Mouse (Mus musculus) midbrain, embryonic 13.5 days (tissue): ENCODE data around the gene 1700069L16Rik. TPM values are rescaled to one million over a fixed set of nuclear protein-coding genes. Genes with fewer than 3 reads are reported as not detected.

ENCODE experiments used
- ATAC-seq: fragments of 200-750 bp; cut with Nextera tagmentation; 2 replicates; pipeline ENCODE4 v1.8.0; 2017; ENCODE audit warnings: mild to moderate bottlenecking, moderate TSS enrichment, moderate library complexity
- H3K27ac ChIP-seq: fragments of 300-500 bp; sonication (generic); 2 replicates; pipeline ENCODE4 v1.5.1; 2015; ENCODE audit warnings: inconsistent platforms, mild to moderate bottlenecking, moderate library complexity
- H3K27me3 ChIP-seq: fragments of 300-500 bp; sonication (generic); 2 replicates; pipeline ENCODE4 v1.6.1; 2015; ENCODE audit warnings: mild to moderate bottlenecking, inconsistent platforms
- H3K36me3 ChIP-seq: fragments of 300-500 bp; sonication (generic); 2 replicates; pipeline ENCODE4 v1.6.1; 2015; ENCODE audit warnings: mild to moderate bottlenecking, inconsistent platforms
- H3K4me1 ChIP-seq: fragments of 300-500 bp; sonication (generic); replicated peaks from 2 replicates; pipeline ENCODE4 v1.6.1; 2015; ENCODE audit warnings: inconsistent platforms
- H3K4me2 ChIP-seq: fragments of 300-500 bp; sonication (generic); replicated peaks from 2 replicates; pipeline ENCODE4 v1.6.1; 2015; ENCODE audit warnings: moderate library complexity, mild to moderate bottlenecking, inconsistent platforms
- H3K4me3 ChIP-seq: fragments of 300-500 bp; sonication (generic); replicated peaks from 2 replicates; pipeline ENCODE4 v1.5.1; 2015; ENCODE audit warnings: mild to moderate bottlenecking, inconsistent platforms
- H3K9ac ChIP-seq: fragments of 300-500 bp; sonication (generic); replicated peaks from 2 replicates; pipeline ENCODE4 v1.6.1; 2015; ENCODE audit warnings: mild to moderate bottlenecking, inconsistent platforms
- H3K9me3 ChIP-seq: fragments of 300-500 bp; sonication (generic); 2 replicates; pipeline ENCODE4 v1.6.1; 2016; ENCODE audit warnings: mild to moderate bottlenecking, inconsistent platforms
- WGBS: fragments of 180-500 bp; shearing (Covaris S2); methylation state at CpG from one replicate; pipeline ENCODE4 v1.1.7; 2015; 5-methylcytosine and 5-hydroxymethylcytosine counted together
- polyA plus RNA-seq: library from polyadenylated mRNA; unstranded; fragments of >200 nt; fragmentation: Nextera tagmentation; extraction: Ambion mirVana; gene quantifications from 2 replicates; pipeline ENCODE4 v1.2.1, GENCODE M21; 2015

The 1700069L16Rik gene
- polyA plus RNA-seq, 1 experiment from 2014 or later, result not detected

DNA sequence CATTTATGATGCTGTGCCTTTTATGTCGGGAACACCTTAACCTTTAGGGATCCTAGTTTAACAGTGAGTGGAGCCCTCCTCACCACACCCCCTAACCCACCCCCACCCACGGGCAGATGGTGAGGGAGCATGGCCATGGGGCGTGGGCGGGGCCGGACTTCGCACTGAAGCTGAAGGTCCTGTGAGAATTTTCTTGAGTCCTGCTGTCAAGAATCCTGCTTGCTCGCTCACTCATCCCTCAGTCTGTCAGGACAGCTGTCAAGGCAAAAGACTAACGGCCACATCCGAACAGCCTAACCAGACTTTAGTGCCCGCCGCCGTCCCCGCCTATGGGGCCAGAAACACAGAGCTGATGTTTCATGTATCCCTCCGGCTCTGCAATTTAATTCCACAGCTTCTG lies 43.4 kb downstream of the 1700069L16Rik start:
- H3K36me3 ChIP-seq, result no peaks in the 10 kb centered on the region
- H3K9ac ChIP-seq, result no peak overlapping the region
- no peak overlapping the region for H3K4me2 ChIP-seq
- H3K4me3 ChIP-seq, result no peak overlapping the region
- no peaks in the 10 kb centered on the region for H3K9me3 ChIP-seq
- H3K27me3 ChIP-seq, result no peaks in the 10 kb centered on the region
- no peak for ATAC-seq
- peaks cover 10% of the 10 kb centered on the region; the same call in 1 of the 2 replicates for H3K4me1 ChIP-seq
- WGBS, result 73% methylated on average over 14 of the region's 14 CpGs
- no peak overlapping the region for H3K27ac ChIP-seq

DNA sequence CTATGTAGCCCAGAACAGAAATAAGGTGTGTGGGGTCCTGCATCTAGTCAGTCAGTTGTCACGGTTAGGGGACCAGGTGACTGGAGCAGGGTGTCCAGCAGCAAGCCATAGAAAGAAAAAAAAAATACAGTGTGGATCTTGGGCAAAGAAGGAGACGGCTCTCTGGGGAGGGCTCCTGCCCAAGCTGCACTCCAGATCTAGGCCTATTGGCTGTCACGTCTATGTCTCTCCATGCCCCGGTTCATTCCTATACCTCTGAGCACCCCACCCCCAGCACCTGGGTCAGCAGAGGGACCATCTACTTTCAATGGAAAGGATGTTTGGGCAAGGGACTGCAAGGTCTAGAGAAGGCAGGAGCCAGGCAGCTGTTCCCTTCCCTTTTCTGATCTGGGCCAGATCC lies 45.1 kb downstream of the 1700069L16Rik start:
- Histone ChIP-seq H3K4me3 (no peak overlapping the region), H3K27ac (no peak overlapping the region), H3K4me2 (no peak overlapping the region), H3K4me1 (peaks cover 10% of the 10 kb centered on the region; the same call in 1 of the 2 replicates), H3K27me3 (no peaks in the 10 kb centered on the region), H3K9ac (no peak overlapping the region), H3K9me3 (no peaks in the 10 kb centered on the region), H3K36me3 (no peaks in the 10 kb centered on the region)
- ATAC-seq, result no peak
- WGBS, result 89% methylated on average over 4 of the region's 4 CpGs

DNA sequence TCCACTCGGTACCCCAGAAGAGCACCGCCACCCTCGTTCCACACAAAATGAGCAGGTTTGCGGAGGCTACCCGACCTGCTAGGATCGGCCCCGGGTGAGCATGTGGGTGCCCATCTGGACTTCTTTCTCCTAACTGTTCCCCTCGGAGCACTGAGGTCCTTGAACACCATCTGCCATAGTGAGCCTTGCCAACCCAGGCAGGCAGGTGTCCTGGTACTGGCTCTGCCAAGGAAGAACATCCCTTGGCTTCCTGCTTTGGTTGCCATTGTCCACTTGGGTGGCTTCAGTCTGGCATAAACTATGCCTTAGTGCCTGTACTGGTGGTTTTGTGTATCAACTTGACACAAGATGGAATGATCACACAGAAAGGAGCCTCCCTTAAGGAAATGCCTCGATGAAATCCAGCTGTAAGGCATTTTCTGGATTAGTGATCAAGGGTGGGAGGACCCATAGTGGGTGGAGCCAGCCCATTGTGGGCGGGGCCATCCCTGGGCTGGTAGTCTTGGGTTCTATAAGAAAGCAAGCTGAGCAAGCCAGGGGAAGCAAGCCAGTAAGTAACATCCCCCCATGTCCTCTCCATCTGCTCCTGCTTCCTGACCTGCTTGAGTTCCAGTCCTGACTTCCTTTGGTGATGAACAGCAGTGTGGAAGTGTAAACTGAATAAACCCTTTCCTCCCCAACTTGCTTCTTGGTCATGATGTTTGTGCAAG lies 45.7 kb downstream of the 1700069L16Rik start:
- 87% methylated on average over 10 of the region's 10 CpGs for WGBS
- peaks cover 5% of the 10 kb centered on the region; the same call in 1 of the 2 replicates for H3K4me1 ChIP-seq
- no peak overlapping the region for H3K4me2 ChIP-seq
- H3K27ac ChIP-seq, result no peak overlapping the region
- no peaks in the 10 kb centered on the region for H3K9me3 ChIP-seq
- H3K36me3 ChIP-seq, result no peaks in the 10 kb centered on the region
- H3K27me3 ChIP-seq, result no peaks in the 10 kb centered on the region
- no peak overlapping the region for H3K9ac ChIP-seq
- no peak for ATAC-seq
- H3K4me3 ChIP-seq, result no peak overlapping the region

DNA sequence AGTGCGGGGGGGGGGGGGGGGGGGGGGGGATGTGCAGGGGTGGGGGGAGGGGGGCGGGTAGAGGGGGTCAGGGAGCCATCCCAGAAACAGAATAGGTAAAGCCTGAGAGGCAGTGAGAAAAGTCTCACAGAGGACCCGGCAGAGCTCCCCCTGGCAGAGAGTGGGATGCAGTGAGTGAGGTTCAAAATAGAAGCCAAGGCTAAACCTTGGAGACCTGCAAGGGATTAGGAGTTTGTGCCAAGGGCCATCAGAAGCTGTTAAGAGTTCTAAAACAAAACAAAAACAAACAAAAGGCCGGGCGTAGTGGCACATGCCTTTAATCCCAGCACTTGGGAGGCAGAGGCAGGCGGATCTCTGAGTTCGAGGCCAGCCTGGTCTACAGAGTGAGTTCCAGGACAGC lies 47.0 kb downstream of the 1700069L16Rik start:
- Histone ChIP-seq H3K4me1 (no peaks in the 10 kb centered on the region), H3K9ac (no peak overlapping the region), H3K27ac (no peak overlapping the region), H3K36me3 (no peaks in the 10 kb centered on the region), H3K4me2 (no peak overlapping the region), H3K27me3 (no peaks in the 10 kb centered on the region), H3K4me3 (no peak overlapping the region), H3K9me3 (no peaks in the 10 kb centered on the region)
- ATAC-seq, result no peak
- 89% methylated on average over 5 of the region's 7 CpGs for WGBS

DNA sequence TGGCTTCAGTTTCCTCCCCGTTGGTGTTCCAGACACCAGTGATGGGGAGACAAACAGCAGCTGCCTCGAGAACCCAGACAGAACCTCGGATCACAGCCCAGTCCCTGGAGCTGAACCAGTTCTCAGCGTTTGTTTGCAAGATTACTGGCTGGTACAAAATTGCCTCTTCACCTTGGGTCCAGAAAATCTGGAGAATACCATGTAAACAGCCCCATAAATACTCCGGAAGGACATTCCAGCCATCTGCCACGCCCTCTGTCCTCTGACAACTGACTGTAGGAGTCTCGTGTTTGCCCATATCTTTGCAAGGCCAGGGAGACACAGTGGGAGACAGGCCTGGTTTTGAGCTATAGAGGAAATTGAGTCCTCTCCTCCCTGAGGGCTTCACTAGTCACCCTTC lies 49.7 kb downstream of the 1700069L16Rik start:
- Histone ChIP-seq H3K4me2 (no peak overlapping the region), H3K9me3 (no peaks in the 10 kb centered on the region), H3K9ac (no peak overlapping the region), H3K27me3 (no peaks in the 10 kb centered on the region), H3K36me3 (no peaks in the 10 kb centered on the region), H3K4me1 (no peaks in the 10 kb centered on the region), H3K4me3 (no peak overlapping the region), H3K27ac (no peak overlapping the region)
- WGBS, result 77% methylated on average over 7 of the region's 7 CpGs
- no peak for ATAC-seq

DNA sequence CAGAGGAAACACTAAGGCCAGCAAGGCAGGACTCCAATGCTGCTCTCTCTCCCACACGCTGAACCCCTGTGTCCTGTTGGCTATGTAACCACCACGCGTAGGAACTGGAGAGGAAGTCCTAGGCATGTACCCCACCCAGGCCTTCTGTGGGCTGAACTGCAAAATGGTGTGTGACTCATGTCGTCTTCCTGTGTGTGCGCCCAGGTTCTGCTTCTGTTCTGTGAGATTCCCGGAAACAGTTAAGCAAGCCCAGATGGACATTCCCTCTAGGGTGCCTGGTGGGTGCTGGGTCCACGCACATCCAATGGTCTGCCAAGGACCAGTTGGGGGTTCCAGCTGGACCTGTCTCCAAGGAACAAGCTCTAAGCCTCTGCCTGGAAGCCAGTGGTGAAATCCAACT lies 52.1 kb downstream of the 1700069L16Rik start:
- 94% methylated on average over 7 of the region's 7 CpGs for WGBS
- no peak for ATAC-seq
- Histone ChIP-seq H3K9me3 (no peaks in the 10 kb centered on the region), H3K4me2 (no peak overlapping the region), H3K4me3 (no peak overlapping the region), H3K4me1 (no peaks in the 10 kb centered on the region), H3K27me3 (no peaks in the 10 kb centered on the region), H3K9ac (no peak overlapping the region), H3K27ac (no peak overlapping the region), H3K36me3 (no peaks in the 10 kb centered on the region)

DNA sequence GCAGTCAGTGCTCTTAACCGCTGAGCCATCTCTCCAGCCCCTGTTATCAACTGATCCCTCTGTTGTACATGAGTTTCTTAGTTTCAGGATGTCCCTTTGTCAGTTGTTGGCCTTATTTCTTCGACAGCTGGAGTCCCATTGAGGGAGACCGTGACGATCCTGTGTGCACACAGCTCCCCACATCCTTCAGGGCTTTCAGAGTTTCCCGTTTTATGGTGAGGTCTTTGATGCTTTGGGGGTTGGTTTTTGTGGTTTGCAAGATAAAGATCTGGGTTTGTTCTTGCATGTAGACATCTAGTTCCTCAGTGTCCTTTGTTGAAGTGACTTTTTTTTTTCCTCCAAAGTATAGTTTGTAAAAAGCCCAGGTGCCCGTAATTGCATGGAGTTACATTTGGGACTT lies 54.0 kb downstream of the 1700069L16Rik start:
- no peaks in the 10 kb centered on the region for H3K36me3 ChIP-seq
- no peaks in the 10 kb centered on the region for H3K9me3 ChIP-seq
- H3K4me1 ChIP-seq, result no peaks in the 10 kb centered on the region
- no peak overlapping the region for H3K9ac ChIP-seq
- WGBS, result 83% methylated on average over 6 of the region's 6 CpGs
- no peak overlapping the region for H3K4me3 ChIP-seq
- H3K27me3 ChIP-seq, result no peaks in the 10 kb centered on the region
- no peak overlapping the region for H3K4me2 ChIP-seq
- ATAC-seq, result no peak
- no peak overlapping the region for H3K27ac ChIP-seq

DNA sequence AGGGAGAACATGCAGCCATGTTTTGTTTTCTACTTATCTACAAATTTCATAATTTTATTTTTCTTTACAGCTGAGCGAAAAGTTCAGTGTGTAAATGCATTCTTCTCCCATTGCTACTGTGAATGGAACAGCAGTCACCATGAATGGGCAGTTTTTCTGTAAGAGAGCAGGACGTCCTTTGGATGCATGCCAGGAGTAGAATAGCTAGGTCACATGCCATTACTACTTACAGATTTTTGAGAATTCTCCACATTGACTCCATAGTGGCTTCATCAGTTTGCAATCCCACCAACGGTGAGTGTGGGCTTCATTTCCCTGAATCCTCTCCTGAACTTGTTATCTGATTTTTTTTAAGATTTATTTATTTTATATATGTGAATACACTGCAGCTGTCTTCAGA lies 54.5 kb downstream of the 1700069L16Rik start:
- 82% methylated on average over 3 of the region's 3 CpGs for WGBS
- Histone ChIP-seq H3K9ac (no peak overlapping the region), H3K4me2 (no peak overlapping the region)

DNA sequence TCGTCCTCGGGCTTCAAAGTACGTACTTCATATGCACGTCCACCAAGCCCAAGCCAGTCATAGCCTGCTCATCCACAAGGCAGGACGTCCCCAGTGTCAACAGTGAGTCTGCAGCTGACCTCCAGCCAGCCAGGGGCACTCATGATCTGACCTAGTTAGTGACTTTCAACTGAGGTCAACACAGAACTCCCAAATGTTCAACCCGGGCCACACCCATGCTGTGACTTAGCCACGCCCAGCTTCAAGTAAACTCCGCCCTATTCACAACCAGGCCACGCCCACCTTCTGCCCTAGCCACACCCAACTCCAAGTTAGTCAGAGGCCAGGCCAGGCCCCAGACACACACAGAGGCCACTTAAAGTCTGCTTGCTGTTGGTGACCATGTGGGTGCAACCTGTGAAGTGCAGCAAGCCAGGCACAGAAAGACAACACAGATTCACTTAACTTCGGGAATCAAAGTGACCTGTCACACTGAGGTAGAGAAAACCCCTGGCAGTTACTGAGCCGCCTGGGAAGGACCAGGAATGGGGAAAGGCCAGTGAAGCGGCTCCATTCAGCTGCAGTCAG lies 59.9 kb downstream of the 1700069L16Rik start:
- no peak overlapping the region for H3K9ac ChIP-seq
- no peak overlapping the region for H3K27ac ChIP-seq
- no peaks in the 10 kb centered on the region for H3K27me3 ChIP-seq
- no peak overlapping the region for H3K4me3 ChIP-seq
- no peaks in the 10 kb centered on the region for H3K4me1 ChIP-seq
- H3K9me3 ChIP-seq, result no peaks in the 10 kb centered on the region
- WGBS, result 77% methylated on average over 12 of the region's 12 CpGs
- no peak overlapping the region for H3K4me2 ChIP-seq
- no peaks in the 10 kb centered on the region for H3K36me3 ChIP-seq
- ATAC-seq, result no peak

More for the DNA sequence above, 54.5 kb downstream of the 1700069L16Rik start:
- no peaks in the 10 kb centered on the region for H3K27me3 ChIP-seq
- no peaks in the 10 kb centered on the region for H3K36me3 ChIP-seq
- ATAC-seq, result no peak
- H3K9me3 ChIP-seq, result no peaks in the 10 kb centered on the region
- no peak overlapping the region for H3K4me3 ChIP-seq
- no peak overlapping the region for H3K27ac ChIP-seq
- H3K4me1 ChIP-seq, result no peaks in the 10 kb centered on the region

DNA sequence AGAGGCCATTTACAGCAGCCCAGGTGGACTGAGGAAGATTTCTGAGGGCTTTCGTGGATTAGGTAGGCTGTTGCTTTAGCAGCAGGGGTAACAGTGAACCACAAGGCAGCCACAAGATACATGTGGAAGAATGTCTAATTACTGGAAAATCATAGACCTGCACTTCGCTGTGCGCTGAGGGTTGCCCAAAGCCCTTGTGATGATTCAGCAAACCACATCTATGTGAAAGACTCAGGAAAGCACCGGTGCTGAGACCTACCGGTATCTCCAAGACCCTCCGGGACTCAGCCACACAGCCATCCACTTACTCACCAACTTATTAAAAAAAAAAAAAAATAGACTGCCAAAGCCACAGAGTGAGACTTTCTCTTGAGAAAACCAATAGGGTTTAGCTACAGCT lies 60.4 kb downstream of the 1700069L16Rik start:
- Histone ChIP-seq H3K27ac (no peak overlapping the region), H3K4me3 (no peak overlapping the region), H3K9ac (no peak overlapping the region), H3K27me3 (no peaks in the 10 kb centered on the region), H3K9me3 (no peaks in the 10 kb centered on the region), H3K4me1 (no peaks in the 10 kb centered on the region), H3K36me3 (no peaks in the 10 kb centered on the region), H3K4me2 (no peak overlapping the region)
- WGBS, result 96% methylated on average over 6 of the region's 6 CpGs
- ATAC-seq, result no peak

DNA sequence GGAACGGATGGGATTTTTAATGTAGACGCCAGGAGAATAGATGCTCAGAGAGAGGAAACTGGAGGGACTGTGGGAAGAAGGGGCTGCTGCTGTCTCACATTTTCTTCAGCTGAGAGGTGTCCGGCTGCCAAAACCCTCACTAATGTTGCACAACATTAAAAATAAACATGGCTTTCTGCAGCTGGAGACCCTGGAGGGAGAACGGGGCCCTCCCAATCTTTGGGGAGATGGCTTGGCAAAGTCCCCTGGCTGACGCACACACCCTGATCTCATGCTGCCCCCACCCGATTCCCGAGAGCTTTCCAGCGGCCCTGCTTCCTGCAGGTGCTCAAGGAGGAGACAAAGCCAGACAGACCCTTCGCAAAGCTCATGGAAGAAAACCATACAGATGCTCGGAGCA lies 63.7 kb downstream of the 1700069L16Rik start:
- H3K4me1 ChIP-seq, result no peaks in the 10 kb centered on the region
- ATAC-seq, result no peak
- no peak overlapping the region for H3K4me2 ChIP-seq
- H3K36me3 ChIP-seq, result no peaks in the 10 kb centered on the region
- no peaks in the 10 kb centered on the region for H3K27me3 ChIP-seq
- no peak overlapping the region for H3K9ac ChIP-seq
- no peak overlapping the region for H3K4me3 ChIP-seq
- H3K27ac ChIP-seq, result no peak overlapping the region
- H3K9me3 ChIP-seq, result no peaks in the 10 kb centered on the region
- WGBS, result 76% methylated on average over 10 of the region's 10 CpGs

DNA sequence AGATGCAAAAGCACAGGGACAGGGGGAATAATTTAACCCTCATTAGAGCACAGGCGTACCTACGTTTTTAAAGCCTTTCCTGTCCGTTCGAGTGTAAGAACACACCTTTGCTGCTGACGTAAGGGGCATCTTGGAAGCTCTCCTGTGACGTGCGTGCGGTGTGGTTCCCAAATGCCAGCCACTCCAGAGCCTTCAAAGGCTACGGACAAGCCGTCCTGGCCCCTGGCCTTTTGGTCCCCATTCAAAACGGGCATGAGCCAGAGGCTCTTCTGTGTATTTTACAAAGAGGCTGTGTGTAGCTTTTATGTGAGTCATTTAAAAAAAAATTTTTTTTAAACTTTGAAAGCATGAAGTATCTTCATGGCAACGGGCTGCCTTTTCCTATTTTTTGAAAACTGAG lies 69.8 kb downstream of the 1700069L16Rik start:
- peaks cover 14% of the 10 kb centered on the region for H3K4me1 ChIP-seq
- H3K27me3 ChIP-seq, result peaks cover 13% of the 10 kb centered on the region
- 88% methylated on average over 12 of the region's 12 CpGs for WGBS
- H3K4me3 ChIP-seq, result no peak overlapping the region
- ATAC-seq, result no peak
- H3K9ac ChIP-seq, result no peak overlapping the region
- H3K9me3 ChIP-seq, result no peaks in the 10 kb centered on the region
- no peak overlapping the region for H3K4me2 ChIP-seq
- H3K36me3 ChIP-seq, result no peaks in the 10 kb centered on the region
- no peak overlapping the region for H3K27ac ChIP-seq

DNA sequence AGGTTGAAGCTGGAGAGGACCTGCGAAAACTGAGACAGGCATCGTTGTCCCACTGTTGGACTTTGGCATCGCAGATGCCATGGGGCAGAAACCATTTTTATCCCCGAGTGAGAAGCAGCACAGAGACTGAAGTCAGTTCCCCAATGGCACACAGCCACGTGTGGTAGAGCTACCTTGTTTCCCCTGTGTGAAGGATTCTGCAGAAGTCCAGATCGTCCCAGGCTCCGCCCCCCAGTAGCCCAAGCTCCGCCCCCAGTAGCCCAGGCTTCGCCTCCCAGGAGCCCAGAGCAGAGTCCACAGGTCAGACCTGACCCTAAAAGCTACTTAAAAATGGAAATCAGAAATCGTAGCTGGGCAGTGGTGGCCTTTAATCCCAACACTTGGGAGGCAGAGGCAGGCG lies 70.4 kb downstream of the 1700069L16Rik start:
- Histone ChIP-seq H3K27me3 (peaks cover 18% of the 10 kb centered on the region), H3K27ac (no peak overlapping the region), H3K4me1 (peaks cover 17% of the 10 kb centered on the region), H3K36me3 (no peaks in the 10 kb centered on the region), H3K9me3 (no peaks in the 10 kb centered on the region), H3K9ac (no peak overlapping the region), H3K4me2 (no peak overlapping the region), H3K4me3 (no peak overlapping the region)
- ATAC-seq, result no peak
- 86% methylated on average over 11 of the region's 11 CpGs for WGBS
